Mouse (Mus musculus): ENCODE data around the gene Gm3115. TPM values are rescaled to one million over a fixed set of nuclear protein-coding genes. Genes with fewer than 3 reads are reported as not detected.
"Not testable (repeated sequence)": the region's sequence is repeated elsewhere in the genome, so short reads cannot be mapped to it uniquely, and the experiment has no call there.

Gm3115 gene
- not detected in 2 replicates for polyA plus RNA-seq (2016; fragmentation: Nextera tagmentation; extraction: Ambion mirVana)

GRCm38 (mm10) chr14:4083820-4084219 lies at the start of gene Gm3115:
Gene Gm3115, plus strand, starts transcription at chr14:4084120.
- H3K9me3 ChIP-seq; H3K27me3 ChIP-seq (ENCODE audit: insufficient read depth, poor library complexity, severe bottlenecking); H3K4me3 ChIP-seq; DNase-seq (ENCODE audit: low spot score); H3K36me3 ChIP-seq; H3K27ac ChIP-seq; H3K4me1 ChIP-seq: not testable (repeated sequence)
- WGBS, result 58% methylated on average over 3 of the region's 3 CpGs

GRCm38 (mm10) chr14:4110426-4110825 lies 26.5 kb downstream of the Gm3115 start, which contains the start of gene Gm8108:
Gene Gm8108, plus strand, starts transcription at chr14:4110526.
- not testable (repeated sequence) for H3K36me3 ChIP-seq; H3K9me3 ChIP-seq; H3K27me3 ChIP-seq (ENCODE audit: insufficient read depth, poor library complexity, severe bottlenecking); H3K27ac ChIP-seq; H3K4me1 ChIP-seq
- DNase-seq (ENCODE audit: low spot score), result peak; percentile 67
- peak within 1 kb of the TSS; percentile 45 for H3K4me3 ChIP-seq
- WGBS, result 3% methylated on average over 30 of the region's 37 CpGs

GRCm38 (mm10) chr14:4141646-4142045 lies 57.7 kb downstream of the Gm3115 start:
- DNase-seq (ENCODE audit: low spot score); H3K4me3 ChIP-seq; H3K9me3 ChIP-seq; H3K4me1 ChIP-seq; H3K27me3 ChIP-seq (ENCODE audit: insufficient read depth, poor library complexity, severe bottlenecking); H3K27ac ChIP-seq; H3K36me3 ChIP-seq: not testable (repeated sequence)
- 88% methylated on average over 3 of the region's 4 CpGs for WGBS

Other genes starting within 250 kb of the Gm3115 start
- 0.54 TPM in 1 of 2 replicates, not detected in the other for gene Gm3033, start 237.9 kb upstream of the Gm3115 start, polyA plus RNA-seq (2016; fragmentation: Nextera tagmentation; extraction: Ambion mirVana)
- 0.68 and 1.2 TPM in 2 replicates for gene Gm2916, start 199.9 kb upstream of the Gm3115 start, polyA plus RNA-seq (2016; fragmentation: Nextera tagmentation; extraction: Ambion mirVana)
- gene Gm3029, start 152.4 kb upstream of the Gm3115 start, polyA plus RNA-seq (2016; fragmentation: Nextera tagmentation; extraction: Ambion mirVana), result 0.31 TPM in 1 of 2 replicates, not detected in the other
- 0.51 and 0.99 TPM in 2 replicates for gene Gm3095, start 120.6 kb upstream of the Gm3115 start, polyA plus RNA-seq (2016; fragmentation: Nextera tagmentation; extraction: Ambion mirVana)
- not detected in 2 replicates for gene Gm3099, start 85.7 kb upstream of the Gm3115 start, polyA plus RNA-seq (2016; fragmentation: Nextera tagmentation; extraction: Ambion mirVana)
- 1.0 and 1.1 TPM in 2 replicates for gene Gm5796, start 60.2 kb upstream of the Gm3115 start, polyA plus RNA-seq (2016; fragmentation: Nextera tagmentation; extraction: Ambion mirVana)
- gene Gm8108, start 26.4 kb downstream of the Gm3115 start, polyA plus RNA-seq (2016; fragmentation: Nextera tagmentation; extraction: Ambion mirVana), result 0.44 and 0.53 TPM in 2 replicates
- not detected in 2 replicates for gene Gm3127, start 80.9 kb downstream of the Gm3115 start, polyA plus RNA-seq (2016; fragmentation: Nextera tagmentation; extraction: Ambion mirVana)
- 0.16 and 0.30 TPM in 2 replicates for gene Gm2974, start 98.5 kb downstream of the Gm3115 start, polyA plus RNA-seq (2016; fragmentation: Nextera tagmentation; extraction: Ambion mirVana)
- gene Gm3138, start 165.5 kb downstream of the Gm3115 start, polyA plus RNA-seq (2016; fragmentation: Nextera tagmentation; extraction: Ambion mirVana), result not detected in 2 replicates
- not detected in 2 replicates for gene Gm3149, start 233.2 kb downstream of the Gm3115 start, polyA plus RNA-seq (2016; fragmentation: Nextera tagmentation; extraction: Ambion mirVana)

Measured in heart, embryonic 10.5 days (tissue).